Mouse (Mus musculus): ENCODE measurements around the gene Tll1. TPM values are rescaled to one million over a fixed set of nuclear protein-coding genes. Genes with fewer than 3 reads are reported as not detected.
"Not testable (repeated sequence)": the region's sequence is repeated elsewhere in the genome, so short reads cannot be mapped to it uniquely, and the experiment has no call there.

The Tll1 gene
- polyA plus RNA-seq, 1 experiment from 2014 or later = 2.6 TPM

DNA sequence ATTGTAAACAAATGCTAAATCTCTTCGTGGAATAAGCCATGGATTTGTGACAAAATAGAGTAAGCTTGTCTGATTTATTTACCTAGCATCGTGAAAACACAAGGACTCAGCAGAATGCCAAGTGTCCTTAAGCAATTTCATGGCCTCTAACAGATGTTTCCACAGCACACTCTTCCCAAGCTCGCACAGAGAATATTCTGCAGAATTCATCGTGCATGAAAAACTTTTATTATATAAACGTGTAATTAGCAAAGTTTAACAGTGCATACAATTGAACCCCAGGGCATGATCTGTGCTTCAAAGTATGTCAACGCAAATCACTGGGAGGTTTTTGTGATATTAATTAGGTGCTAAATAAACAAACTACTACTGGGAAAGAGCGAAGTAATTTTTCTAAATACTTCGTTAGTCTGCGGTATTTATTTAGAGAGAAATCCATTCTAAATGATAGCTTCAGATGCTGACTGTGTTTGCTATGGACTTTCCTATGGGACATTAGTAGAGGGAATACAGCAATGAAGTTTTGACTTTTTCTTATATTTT, 158.0 kb downstream of the Tll1 start:
- Histone ChIP-seq H3K9me3 (no peaks in the 10 kb centered on the region), H3K27ac (no peak overlapping the region), H3K9ac (no peak overlapping the region), H3K4me3 (no peak overlapping the region), H3K4me2 (no peak overlapping the region), H3K36me3 (no peaks in the 10 kb centered on the region), H3K27me3 (no peaks in the 10 kb centered on the region), H3K4me1 (replicated peaks) (no peaks in the 10 kb centered on the region; the same call in 1 of the 2 replicates)
- ATAC-seq (ENCODE audit: low FRiP score) = no peak
- 58% methylated on average over 9 of the region's 9 CpGs for WGBS

DNA sequence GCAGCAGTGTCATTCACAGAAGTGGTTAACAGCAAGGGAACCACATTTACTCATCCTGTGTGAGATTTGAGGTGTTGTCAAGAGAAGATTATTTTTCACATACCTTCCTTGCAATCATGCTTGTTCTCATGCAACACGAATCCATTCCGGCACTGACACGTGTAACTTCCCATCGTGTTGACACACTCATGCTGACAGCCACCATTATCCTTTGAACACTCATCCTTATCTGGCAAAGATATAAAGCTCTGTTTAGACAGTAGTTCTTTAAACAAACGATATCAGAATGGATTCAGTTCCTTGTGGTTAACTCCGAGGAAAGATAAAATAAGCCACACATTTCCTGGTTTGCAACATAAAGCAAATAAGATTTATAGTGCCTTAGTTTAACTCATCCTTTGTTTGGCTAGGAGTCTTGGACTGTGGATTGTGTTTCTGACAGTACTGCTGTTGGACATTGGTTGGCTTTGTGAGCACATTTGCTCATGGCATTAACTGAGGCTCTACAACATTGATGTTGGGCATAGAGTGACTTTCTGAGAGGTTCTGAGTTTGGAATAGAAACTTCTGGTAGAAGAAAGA, 164.7 kb downstream of the Tll1 start:
- Histone ChIP-seq H3K27ac (no peak overlapping the region), H3K9me3 (no peaks in the 10 kb centered on the region), H3K27me3 (no peaks in the 10 kb centered on the region), H3K36me3 (no peaks in the 10 kb centered on the region), H3K4me2 (no peak overlapping the region), H3K4me3 (no peak overlapping the region), H3K4me1 (replicated peaks) (no peaks in the 10 kb centered on the region), H3K9ac (no peak overlapping the region)
- no peak for ATAC-seq (ENCODE audit: low FRiP score)
- WGBS = 90% methylated on average over 6 of the region's 6 CpGs

DNA sequence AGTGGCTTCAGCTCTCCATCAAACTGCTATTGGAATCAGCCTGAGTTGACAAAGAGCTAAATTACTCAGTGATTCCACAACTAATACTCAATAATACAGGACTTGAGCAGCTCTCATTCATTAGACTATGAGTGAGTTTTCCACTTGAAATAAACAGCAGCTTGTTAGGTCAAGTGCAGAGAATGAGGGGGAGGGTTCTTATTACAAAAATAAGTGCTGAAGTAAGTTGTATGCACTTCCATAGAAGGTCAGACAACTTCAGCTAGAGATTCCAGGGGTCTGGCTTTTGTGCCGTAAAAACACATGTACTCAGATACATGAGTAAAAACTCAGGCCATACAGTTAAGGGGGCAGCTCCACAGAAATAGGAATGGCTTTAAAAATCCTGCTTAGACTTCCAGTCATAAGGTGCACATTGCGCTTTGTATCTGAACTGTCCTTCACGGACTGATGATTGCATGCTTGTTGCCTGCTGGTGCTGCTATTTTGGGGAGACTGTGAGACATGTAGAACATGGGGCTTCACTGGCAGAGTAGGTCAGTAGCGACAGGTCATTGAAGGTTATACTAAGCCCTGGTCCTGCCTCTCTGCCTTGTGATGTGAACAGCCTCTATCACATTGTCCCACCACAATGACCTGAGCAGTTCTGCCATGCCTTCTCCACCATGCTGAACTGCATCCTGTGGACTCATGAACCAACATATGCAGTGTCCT, 175.2 kb downstream of the Tll1 start:
- no peaks in the 10 kb centered on the region for H3K27me3 ChIP-seq
- no peaks in the 10 kb centered on the region for H3K4me1 ChIP-seq (replicated peaks)
- no peak for ATAC-seq (ENCODE audit: low FRiP score)
- no peak overlapping the region for H3K4me2 ChIP-seq
- no peak overlapping the region for H3K9ac ChIP-seq
- H3K27ac ChIP-seq = no peak overlapping the region
- no peaks in the 10 kb centered on the region for H3K36me3 ChIP-seq
- H3K9me3 ChIP-seq = no peaks in the 10 kb centered on the region
- no peak overlapping the region for H3K4me3 ChIP-seq
- 91% methylated on average over 4 of the region's 4 CpGs for WGBS

DNA sequence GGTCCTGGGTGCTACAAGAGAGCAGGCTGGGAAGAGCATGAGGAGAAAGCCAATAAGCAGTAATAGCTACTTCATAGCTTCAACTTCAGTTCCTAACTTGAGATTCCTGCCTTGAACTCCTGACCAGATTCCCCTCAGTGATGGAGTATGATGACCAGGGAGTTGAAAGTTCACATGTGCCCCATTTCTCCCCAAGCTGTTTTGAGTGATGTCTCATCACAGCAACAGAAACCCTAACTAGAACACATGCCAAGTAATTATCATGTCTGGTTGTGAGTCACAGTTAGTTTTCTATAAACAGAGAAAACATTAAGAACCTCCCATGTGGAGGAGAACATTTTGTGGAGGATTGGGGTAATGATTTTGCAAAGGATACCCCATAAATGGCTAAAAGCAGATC, 176.0 kb downstream of the Tll1 start:
- Histone ChIP-seq H3K9me3 (no peaks in the 10 kb centered on the region), H3K4me1 (replicated peaks) (no peaks in the 10 kb centered on the region), H3K27me3 (no peaks in the 10 kb centered on the region), H3K36me3 (no peaks in the 10 kb centered on the region), H3K27ac (no peak overlapping the region), H3K9ac (no peak overlapping the region), H3K4me2 (no peak overlapping the region), H3K4me3 (no peak overlapping the region)
- no peak for ATAC-seq (ENCODE audit: low FRiP score)

DNA sequence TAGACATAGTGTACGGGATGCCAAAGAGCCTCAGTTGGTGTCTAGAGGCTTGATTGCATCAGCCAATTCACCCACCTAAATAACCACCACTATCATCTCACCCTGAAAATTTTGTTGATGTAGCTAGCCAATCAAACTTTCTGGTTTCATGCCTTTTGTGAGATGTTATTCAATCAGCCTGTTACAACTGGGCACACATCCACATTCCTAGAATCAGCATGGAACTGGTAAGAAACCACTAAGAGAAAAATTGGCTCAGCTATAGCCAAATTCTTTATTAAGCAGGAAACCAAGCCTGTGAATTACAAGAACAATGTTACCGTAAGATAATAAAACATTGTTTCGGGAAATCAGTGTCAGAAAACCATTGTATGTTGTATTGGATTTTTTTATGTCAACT, 176.5 kb downstream of the Tll1 start:
- WGBS = 83% methylated on average over 3 of the region's 3 CpGs
- no peak overlapping the region for H3K4me3 ChIP-seq
- H3K27ac ChIP-seq = no peak overlapping the region
- ATAC-seq (ENCODE audit: low FRiP score) = no peak
- H3K9me3 ChIP-seq = no peaks in the 10 kb centered on the region
- no peak overlapping the region for H3K9ac ChIP-seq
- no peaks in the 10 kb centered on the region for H3K27me3 ChIP-seq
- no peak overlapping the region for H3K4me2 ChIP-seq
- no peaks in the 10 kb centered on the region for H3K4me1 ChIP-seq (replicated peaks)
- H3K36me3 ChIP-seq = no peaks in the 10 kb centered on the region

DNA sequence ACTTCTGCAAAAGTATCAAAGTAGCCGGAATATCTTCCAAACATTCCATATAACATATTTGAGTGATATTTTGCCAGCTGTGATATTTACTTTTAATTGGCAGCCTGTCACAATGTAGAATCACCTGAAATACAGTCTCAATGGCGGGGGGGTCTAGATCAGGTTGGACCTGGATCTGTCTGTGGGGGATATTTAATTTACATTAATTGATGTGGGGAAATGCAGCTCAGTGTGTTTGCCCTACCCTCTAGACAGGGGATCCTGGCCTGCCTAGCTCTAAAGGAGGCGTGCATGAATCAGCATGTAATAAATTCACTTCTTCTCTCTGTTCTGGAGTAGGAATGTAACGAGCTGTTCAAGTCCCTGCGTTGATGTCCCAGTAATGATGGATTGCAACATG, 181.7 kb downstream of the Tll1 start:
- ATAC-seq (ENCODE audit: low FRiP score) = peak; percentile 32; the same call in 1 of the 2 replicates
- 75% methylated on average over 5 of the region's 5 CpGs for WGBS

DNA sequence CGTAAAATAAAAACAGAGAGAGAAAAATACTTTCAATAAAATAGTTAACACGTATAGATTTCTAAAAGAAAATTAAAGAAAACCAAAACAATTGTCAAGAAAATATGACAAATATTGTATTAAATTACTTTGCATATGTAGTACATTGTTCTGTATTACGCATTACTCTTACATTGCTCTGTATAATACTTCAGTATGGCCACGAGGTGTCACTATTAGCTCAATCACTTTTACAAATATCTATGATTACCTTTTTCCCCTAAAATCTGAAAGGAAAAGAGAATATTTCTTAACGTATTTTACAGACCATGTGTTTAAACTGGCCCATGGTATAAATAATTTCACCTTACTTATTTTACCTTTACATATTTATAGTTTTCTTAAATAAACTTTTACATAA, 182.5 kb downstream of the Tll1 start:
- Histone ChIP-seq H3K9me3 (no peaks in the 10 kb centered on the region), H3K9ac (no peak overlapping the region), H3K4me2 (no peak overlapping the region), H3K4me3 (no peak overlapping the region), H3K27ac (no peak overlapping the region), H3K36me3 (no peaks in the 10 kb centered on the region), H3K27me3 (no peaks in the 10 kb centered on the region), H3K4me1 (replicated peaks) (no peaks in the 10 kb centered on the region)
- peak; percentile 81 for ATAC-seq (ENCODE audit: low FRiP score)
- 38% methylated on average over 5 of the region's 5 CpGs for WGBS

More for the DNA sequence above, 181.7 kb downstream of the Tll1 start:
- no peaks in the 10 kb centered on the region for H3K27me3 ChIP-seq
- H3K4me2 ChIP-seq = no peak overlapping the region
- H3K9ac ChIP-seq = no peak overlapping the region
- H3K9me3 ChIP-seq = no peaks in the 10 kb centered on the region
- H3K27ac ChIP-seq = no peak overlapping the region
- no peaks in the 10 kb centered on the region for H3K36me3 ChIP-seq
- no peaks in the 10 kb centered on the region for H3K4me1 ChIP-seq (replicated peaks)
- no peak overlapping the region for H3K4me3 ChIP-seq

DNA sequence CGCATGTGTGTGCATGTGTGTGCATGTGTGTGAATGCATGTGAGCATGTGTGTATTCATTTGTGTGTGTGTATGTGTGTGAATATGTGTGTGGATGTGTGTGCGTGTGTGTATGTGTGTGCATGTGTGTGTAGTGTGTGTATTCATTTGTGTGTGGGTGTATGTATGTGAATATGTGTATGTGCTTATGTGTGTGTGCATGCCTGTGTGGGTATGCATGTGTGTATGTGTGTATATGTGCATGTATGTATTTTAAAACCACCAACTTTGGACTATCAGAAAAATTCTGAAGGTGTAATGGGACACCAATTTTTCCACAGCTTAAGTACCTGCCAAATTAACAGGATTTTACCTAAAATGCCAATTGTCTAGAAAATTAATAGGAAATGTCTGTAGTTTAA, 183.0 kb downstream of the Tll1 start:
- ATAC-seq (ENCODE audit: low FRiP score) = no peak
- Histone ChIP-seq H3K4me3 (no peak overlapping the region), H3K4me2 (no peak overlapping the region), H3K27ac (no peak overlapping the region), H3K27me3 (no peaks in the 10 kb centered on the region), H3K9ac (no peak overlapping the region), H3K4me1 (replicated peaks) (no peaks in the 10 kb centered on the region), H3K9me3 (no peaks in the 10 kb centered on the region), H3K36me3 (no peaks in the 10 kb centered on the region)
- 90% methylated on average over 2 of the region's 2 CpGs for WGBS

DNA sequence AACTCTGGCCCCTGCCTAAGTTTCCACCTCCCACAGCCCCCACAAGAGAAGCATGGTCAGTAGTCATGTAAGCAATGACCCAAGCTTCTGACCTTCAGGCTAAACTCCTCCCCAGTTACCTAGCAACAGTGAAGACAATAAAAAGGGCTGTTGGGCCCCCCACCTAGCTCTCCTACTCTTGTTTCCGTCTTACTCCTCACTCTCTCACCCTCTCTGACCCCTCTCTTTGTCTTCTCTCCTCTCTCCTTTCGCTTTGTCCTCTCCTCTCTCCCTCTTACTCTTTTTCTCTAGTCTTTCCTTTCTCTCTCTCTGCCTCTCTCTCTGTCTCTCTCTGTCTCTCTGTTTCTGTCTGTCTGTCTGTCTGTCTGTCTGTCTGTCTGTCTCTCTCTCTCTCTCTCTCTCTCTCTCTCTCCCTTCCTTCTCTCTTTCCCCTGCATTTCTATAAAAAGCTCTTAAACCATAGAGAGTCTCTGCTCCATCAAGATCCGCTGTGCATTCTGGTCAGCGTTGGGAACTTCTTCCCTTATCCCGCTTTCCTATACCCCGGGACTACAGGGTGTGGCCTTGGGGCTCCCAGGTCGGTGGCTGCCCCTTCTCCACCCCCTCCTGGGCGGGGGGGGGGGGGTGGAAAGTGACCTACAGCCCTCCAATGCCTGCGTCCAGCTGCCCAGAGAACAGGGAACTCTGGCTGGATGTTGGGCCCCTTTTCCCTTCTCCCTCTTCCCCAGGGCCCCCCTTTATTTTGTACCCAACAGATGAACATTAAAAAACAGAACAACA, 235.3 kb downstream of the Tll1 start:
- H3K27me3 ChIP-seq; H3K9ac ChIP-seq; H3K27ac ChIP-seq; H3K36me3 ChIP-seq; H3K4me3 ChIP-seq; H3K4me1 ChIP-seq (replicated peaks); H3K4me2 ChIP-seq; H3K9me3 ChIP-seq; ATAC-seq (ENCODE audit: low FRiP score): not testable (repeated sequence)
- 23% methylated on average over 9 of the region's 9 CpGs for WGBS
